Mouse (Mus musculus) kidney, postnatal 0 days (tissue): ENCODE measurements around the gene Tap1. TPM values are rescaled to one million over a fixed set of nuclear protein-coding genes. Genes with fewer than 3 reads are reported as not detected.

ENCODE experiments used
- ATAC-seq: fragments of 200-750 bp; cut with Nextera tagmentation; replicated peaks from 2 replicates; pipeline ENCODE4 v1.8.0; 2017; ENCODE audit warnings: low read depth, moderate number of reproducible peaks, moderate TSS enrichment, moderate library complexity; ENCODE audit not compliant: low FRiP score
- DNase-seq: peaks from one replicate; pipeline ENCODE4 v3.0.0-alpha.2; 2016; ENCODE audit warnings: low spot score
- H3K27ac ChIP-seq: fragments of 300-500 bp; sonication (generic); 2 replicates; pipeline ENCODE4 v1.5.1; 2014; ENCODE audit warnings: mild to moderate bottlenecking
- H3K27me3 ChIP-seq: fragments of 300-500 bp; sonication (generic); 2 replicates; pipeline ENCODE4 v1.6.1; 2014; ENCODE audit warnings: low read length, mixed read lengths; ENCODE audit not compliant: insufficient read depth
- H3K36me3 ChIP-seq: fragments of 300-500 bp; sonication (generic); 2 replicates; pipeline ENCODE4 v1.6.1; 2014; ENCODE audit warnings: low read length, mixed read lengths; ENCODE audit not compliant: insufficient read depth
- H3K4me1 ChIP-seq: fragments of 300-500 bp; sonication (generic); replicated peaks from 2 replicates; pipeline ENCODE4 v1.6.1; 2014; ENCODE audit warnings: antibody characterized with exemption, low read length, mixed read lengths; ENCODE audit not compliant: insufficient read depth
- H3K4me2 ChIP-seq: fragments of 300-500 bp; sonication (generic); 2 replicates; pipeline ENCODE4 v1.6.1; 2014; ENCODE audit warnings: mild to moderate bottlenecking, low read length, moderate library complexity, mixed read lengths
- H3K4me3 ChIP-seq: fragments of 300-500 bp; sonication (generic); replicated peaks from 2 replicates; pipeline ENCODE4 v1.5.1; 2014; ENCODE audit warnings: low read depth, low read length
- H3K9ac ChIP-seq: fragments of 300-500 bp; sonication (generic); 2 replicates; pipeline ENCODE4 v1.6.1; 2014; ENCODE audit warnings: low read depth, low read length
- H3K9me3 ChIP-seq: fragments of 300-500 bp; sonication (generic); replicated peaks from 2 replicates; pipeline ENCODE4 v1.6.1; 2016; ENCODE audit warnings: low read length, inconsistent platforms, mixed read lengths
- CTCF ChIP-seq: IDR thresholded peaks from 2 replicates; pipeline ENCODE4 v1.5.1; 2016; ENCODE audit warnings: antibody characterized with exemption, low read depth, mild to moderate bottlenecking, moderate library complexity
- WGBS: fragments of 180-500 bp; shearing (Covaris S2); extraction: QIAGEN DNeasy Blood & Tissue Kit; methylation state at CpG from one replicate; pipeline ENCODE4 v1.1.7; 2014; 5-methylcytosine and 5-hydroxymethylcytosine counted together
- polyA plus RNA-seq: library from polyadenylated mRNA; unstranded; fragments of >200 nt; fragmentation: Nextera tagmentation; extraction: Ambion mirVana; gene quantifications from 2 replicates; pipeline ENCODE4 v1.2.1, GENCODE M21; 2015

The Tap1 gene
- polyA plus RNA-seq: 8.5 and 8.8 TPM in 2 replicates

DNA sequence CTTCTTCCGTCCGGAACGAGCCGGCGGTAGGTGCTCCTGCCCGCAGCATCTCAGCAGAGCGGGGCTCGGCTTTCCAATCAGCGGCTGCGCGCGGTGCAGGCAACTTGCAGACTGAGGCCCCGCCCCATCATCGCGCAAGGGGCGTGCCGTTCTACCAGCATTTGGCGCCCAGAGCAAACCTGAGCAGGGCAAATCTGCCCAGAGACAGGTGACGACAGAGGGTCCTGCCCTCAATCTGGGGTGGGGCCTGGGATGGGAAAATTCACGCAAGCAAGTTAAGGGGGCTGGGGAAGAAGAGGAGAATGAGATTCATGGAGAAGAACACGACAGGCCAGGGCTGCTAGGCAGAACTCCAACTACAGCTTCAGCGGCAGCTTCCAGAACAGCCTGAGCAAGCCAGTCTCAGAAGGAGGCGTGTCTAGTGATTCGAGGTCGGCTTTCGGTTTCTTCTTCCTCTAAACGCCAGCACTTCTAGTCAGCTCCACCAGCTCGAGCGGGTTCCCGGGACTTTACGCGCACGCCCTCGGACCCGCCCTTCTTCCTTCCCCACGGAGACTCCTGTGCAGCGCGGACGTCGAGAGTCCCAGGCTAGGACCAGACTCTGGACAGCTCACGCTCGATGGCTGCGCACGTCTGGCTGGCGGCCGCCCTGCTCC lies at the start of gene Tap1, which contains the start of gene Psmb9:
TSS of gene Tap1 (plus strand) at position 293 of the 656 bp plus-strand sequence.
TSS of gene Psmb9 (minus strand) at position 504 of the 656 bp plus-strand sequence.
- peak within 1 kb of the TSS; percentile 75 for H3K27ac ChIP-seq

DNA sequence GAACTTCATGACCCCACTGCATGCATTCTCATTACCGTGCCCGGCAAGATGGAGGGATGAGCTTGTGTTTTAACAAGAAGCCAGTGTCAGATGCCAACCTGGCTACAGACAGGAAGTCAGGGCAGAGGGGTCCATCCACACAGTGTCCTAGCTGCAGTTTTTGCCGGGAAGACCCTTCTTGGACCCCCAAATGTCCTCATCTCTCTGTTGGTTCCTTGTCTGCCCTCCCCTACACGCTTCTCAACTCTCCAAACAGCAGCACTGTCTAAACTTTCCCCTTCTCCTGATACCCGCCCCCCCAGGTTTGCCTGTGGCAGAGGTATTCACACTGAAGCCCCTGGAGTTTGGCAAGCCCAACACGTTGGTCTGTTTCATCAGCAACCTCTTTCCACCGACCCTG lies 49.8 kb upstream of the Tap1 start:
- no peaks in the 10 kb centered on the region for H3K9me3 ChIP-seq
- TF ChIP-seq CTCF: no peak
- no peak overlapping the region for H3K27ac ChIP-seq
- ATAC-seq: no peak
- no peaks in the 10 kb centered on the region for H3K27me3 ChIP-seq
- 67% methylated on average over 7 of the region's 7 CpGs for WGBS
- no peak overlapping the region for H3K4me2 ChIP-seq
- no peak overlapping the region for H3K4me3 ChIP-seq
- no peaks in the 10 kb centered on the region for H3K36me3 ChIP-seq
- no peak for DNase-seq
- 0 out of 2 replicates have a peak, but pooled peaks cover 8% of the 10 kb centered on the region for H3K4me1 ChIP-seq
- no peak overlapping the region for H3K9ac ChIP-seq

More for the DNA sequence above, at the start of gene Tap1, which contains the start of gene Psmb9:
- H3K4me3 ChIP-seq: peak within 1 kb of the TSS; percentile 69
- ATAC-seq (peak; percentile 96), DNase-seq (peak; percentile 98)
- peak within 1 kb of the TSS; percentile 69 for H3K9ac ChIP-seq
- H3K4me1 ChIP-seq: no peaks in the 10 kb centered on the region; the same call in 1 of the 2 replicates
- peak within 1 kb of the TSS; percentile 68 for H3K4me2 ChIP-seq
- no peak for TF ChIP-seq CTCF
- H3K27me3 ChIP-seq: peaks cover 12% of the 10 kb centered on the region
- H3K9me3 ChIP-seq: no peaks in the 10 kb centered on the region
- H3K36me3 ChIP-seq: 0 out of 2 replicates have a peak, but pooled peaks cover 3% of the 10 kb centered on the region
- under 1% methylated on average over 46 of the region's 46 CpGs for WGBS

GRCm38 (mm10) chr17:34138655-34139054 lies 48.7 kb upstream of the Tap1 start:
- H3K4me2 ChIP-seq: peak overlapping the region; percentile 69
- no peaks in the 10 kb centered on the region for H3K27me3 ChIP-seq
- H3K9me3 ChIP-seq: no peaks in the 10 kb centered on the region
- DNase-seq: no peak
- H3K4me3 ChIP-seq: no peak overlapping the region
- H3K36me3 ChIP-seq: no peaks in the 10 kb centered on the region
- H3K27ac ChIP-seq: no peak overlapping the region
- H3K9ac ChIP-seq: no peak overlapping the region; the same call in 1 of the 2 replicates
- no peak for ATAC-seq
- TF ChIP-seq CTCF: no peak
- 83% methylated on average over 7 of the region's 7 CpGs for WGBS
- H3K4me1 ChIP-seq: 0 out of 2 replicates have a peak, but pooled peaks cover 14% of the 10 kb centered on the region

DNA sequence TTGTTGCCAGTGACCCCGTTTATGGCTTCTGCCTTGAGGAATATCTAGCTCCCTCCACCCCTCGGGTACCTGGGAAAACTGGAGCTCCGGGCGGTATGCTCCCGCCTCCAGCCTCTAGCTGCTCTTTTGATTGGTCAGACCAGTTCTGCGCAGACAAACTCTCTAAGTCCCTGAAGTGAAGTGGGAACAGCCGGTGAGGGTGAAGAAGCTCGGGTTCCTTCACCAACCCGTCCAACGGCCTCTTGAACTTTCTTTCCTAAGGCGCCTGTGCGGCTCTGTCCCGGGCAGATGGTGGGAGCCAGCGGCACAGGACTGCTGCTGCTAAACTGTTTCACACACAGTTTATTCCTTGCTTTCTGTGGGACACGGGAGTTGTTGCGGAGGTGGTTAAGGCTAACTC lies 47.9 kb upstream of the Tap1 start:
- Histone ChIP-seq H3K9ac (peak overlapping the region; percentile 40; the same call in 1 of the 2 replicates), H3K4me2 (peak overlapping the region; percentile 69), H3K4me1 (0 out of 2 replicates have a peak, but pooled peaks cover 14% of the 10 kb centered on the region), H3K27me3 (no peaks in the 10 kb centered on the region), H3K36me3 (no peaks in the 10 kb centered on the region), H3K4me3 (peak overlapping the region; percentile 25), H3K27ac (no peak overlapping the region), H3K9me3 (no peaks in the 10 kb centered on the region)
- no peak for TF ChIP-seq CTCF
- WGBS: 1% methylated on average over 16 of the region's 16 CpGs
- no peak for ATAC-seq
- peak; percentile 65 for DNase-seq

DNA sequence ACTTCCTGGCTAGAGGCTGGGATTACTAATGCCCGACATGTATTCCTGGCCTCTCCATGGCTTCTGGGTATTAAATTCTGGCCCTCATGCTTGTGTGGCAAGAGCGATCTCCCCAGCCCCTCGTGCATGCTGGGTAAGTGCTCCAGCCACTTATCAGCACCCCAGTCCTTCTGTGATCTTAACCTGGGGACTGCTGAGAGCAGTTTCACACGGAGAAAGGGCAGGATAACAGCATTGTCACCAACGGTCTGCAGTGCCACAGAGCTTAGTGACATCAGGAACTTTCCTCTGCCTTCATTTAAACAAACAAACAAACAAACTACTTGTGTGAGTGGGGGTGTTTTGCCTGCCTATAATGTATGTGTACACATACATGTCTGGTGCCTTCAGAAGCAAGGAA lies 47.1 kb upstream of the Tap1 start:
- Histone ChIP-seq H3K9ac (no peak overlapping the region), H3K4me1 (0 out of 2 replicates have a peak, but pooled peaks cover 14% of the 10 kb centered on the region), H3K4me3 (peak overlapping the region; percentile 25; the same call in 1 of the 2 replicates), H3K27ac (no peak overlapping the region), H3K36me3 (no peaks in the 10 kb centered on the region), H3K9me3 (no peaks in the 10 kb centered on the region), H3K27me3 (no peaks in the 10 kb centered on the region), H3K4me2 (no peak overlapping the region)
- WGBS: 8% methylated on average over 5 of the region's 5 CpGs
- no peak for ATAC-seq
- TF ChIP-seq CTCF: no peak
- no peak for DNase-seq

GRCm38 (mm10) chr17:34141448-34141847 lies 45.9 kb upstream of the Tap1 start:
- DNase-seq (no peak), ATAC-seq (no peak)
- Histone ChIP-seq H3K9me3 (no peaks in the 10 kb centered on the region), H3K27me3 (no peaks in the 10 kb centered on the region), H3K4me3 (no peak overlapping the region), H3K9ac (no peak overlapping the region), H3K4me1 (0 out of 2 replicates have a peak, but pooled peaks cover 14% of the 10 kb centered on the region), H3K36me3 (no peaks in the 10 kb centered on the region), H3K27ac (no peak overlapping the region), H3K4me2 (no peak overlapping the region)
- 58% methylated on average over 4 of the region's 4 CpGs for WGBS
- no peak for TF ChIP-seq CTCF
